Mouse (Mus musculus): ENCODE measurements around the gene Gm20388.
"Not testable (repeated sequence)": the region's sequence is repeated elsewhere in the genome, so short reads cannot be mapped to it uniquely, and the experiment has no call there.

The Gm20388 gene

DNA sequence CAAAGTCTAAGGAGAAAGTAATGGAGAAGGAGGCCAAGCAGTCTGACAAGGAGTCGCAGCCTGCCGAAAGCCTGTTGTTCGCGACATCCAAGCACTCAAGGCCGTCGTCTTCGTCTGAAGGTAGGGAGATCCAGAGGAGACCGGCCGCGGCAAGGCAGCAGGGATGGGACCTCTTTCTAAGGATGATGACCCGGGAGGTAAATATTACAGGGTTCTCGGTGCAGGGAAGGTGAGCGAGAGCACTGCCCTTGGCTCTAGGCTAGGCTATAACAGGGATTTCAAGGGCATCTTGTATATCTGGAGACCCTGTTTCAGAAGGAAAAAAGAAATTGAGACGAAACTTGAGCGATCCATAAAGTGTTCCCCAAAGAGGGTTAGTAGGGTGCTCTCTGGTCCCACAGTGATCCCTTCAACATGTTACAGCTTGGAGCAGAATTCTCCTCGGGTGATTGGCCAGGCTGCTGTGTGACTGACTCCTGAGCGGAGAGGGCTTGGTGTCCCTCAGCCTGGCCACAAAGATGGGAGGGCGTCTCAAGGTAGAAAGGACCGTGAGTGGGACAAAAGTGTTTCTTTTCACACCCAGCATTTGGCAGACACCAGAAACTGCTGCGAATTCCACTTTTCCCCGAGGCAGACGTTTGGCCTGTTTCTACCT lies 3302.6 kb downstream of the Gm20388 start:
- DNase-seq (ENCODE audit: extremely low spot score, low spot score), result no peak

DNA sequence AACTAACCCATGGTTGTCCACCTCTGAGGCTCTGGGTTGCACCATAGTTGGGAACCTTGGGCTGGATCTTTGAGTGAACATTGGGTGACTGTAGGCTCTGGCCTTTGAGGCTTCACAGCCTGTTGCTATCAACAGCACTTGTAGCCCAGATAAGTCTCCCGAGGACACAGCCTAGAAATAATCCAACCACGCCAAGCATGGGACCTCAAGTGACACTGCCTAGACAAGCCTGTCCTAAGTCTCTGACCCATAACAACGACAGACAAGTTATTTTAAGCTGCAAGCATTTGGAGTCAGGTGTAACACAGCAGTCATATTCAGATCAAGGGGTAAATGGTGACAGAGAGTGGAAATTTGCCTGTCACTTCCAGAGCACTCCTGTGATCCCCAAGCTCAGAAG lies 3304.8 kb downstream of the Gm20388 start:
- no peak for DNase-seq (ENCODE audit: extremely low spot score, low spot score)

DNA sequence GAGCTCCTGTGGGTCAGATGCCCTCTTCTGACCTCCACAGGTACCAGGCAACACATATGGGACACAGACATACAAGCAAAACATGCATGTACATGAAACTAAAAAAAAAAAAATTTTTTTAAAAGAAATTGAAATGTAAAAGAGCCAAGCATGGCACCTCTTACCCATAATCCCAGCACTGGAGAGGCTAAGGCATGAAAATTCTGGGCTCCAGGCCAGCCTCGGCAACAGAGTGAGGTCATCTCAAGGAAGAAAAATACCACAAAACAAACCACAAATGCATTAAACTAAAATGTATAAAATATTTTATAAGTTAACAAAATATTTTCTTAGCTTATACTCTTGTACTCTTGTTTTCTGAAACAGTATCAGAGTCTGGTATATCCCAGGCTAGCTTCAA lies 3310.3 kb downstream of the Gm20388 start:
- DNase-seq (ENCODE audit: extremely low spot score, low spot score), result no peak

DNA sequence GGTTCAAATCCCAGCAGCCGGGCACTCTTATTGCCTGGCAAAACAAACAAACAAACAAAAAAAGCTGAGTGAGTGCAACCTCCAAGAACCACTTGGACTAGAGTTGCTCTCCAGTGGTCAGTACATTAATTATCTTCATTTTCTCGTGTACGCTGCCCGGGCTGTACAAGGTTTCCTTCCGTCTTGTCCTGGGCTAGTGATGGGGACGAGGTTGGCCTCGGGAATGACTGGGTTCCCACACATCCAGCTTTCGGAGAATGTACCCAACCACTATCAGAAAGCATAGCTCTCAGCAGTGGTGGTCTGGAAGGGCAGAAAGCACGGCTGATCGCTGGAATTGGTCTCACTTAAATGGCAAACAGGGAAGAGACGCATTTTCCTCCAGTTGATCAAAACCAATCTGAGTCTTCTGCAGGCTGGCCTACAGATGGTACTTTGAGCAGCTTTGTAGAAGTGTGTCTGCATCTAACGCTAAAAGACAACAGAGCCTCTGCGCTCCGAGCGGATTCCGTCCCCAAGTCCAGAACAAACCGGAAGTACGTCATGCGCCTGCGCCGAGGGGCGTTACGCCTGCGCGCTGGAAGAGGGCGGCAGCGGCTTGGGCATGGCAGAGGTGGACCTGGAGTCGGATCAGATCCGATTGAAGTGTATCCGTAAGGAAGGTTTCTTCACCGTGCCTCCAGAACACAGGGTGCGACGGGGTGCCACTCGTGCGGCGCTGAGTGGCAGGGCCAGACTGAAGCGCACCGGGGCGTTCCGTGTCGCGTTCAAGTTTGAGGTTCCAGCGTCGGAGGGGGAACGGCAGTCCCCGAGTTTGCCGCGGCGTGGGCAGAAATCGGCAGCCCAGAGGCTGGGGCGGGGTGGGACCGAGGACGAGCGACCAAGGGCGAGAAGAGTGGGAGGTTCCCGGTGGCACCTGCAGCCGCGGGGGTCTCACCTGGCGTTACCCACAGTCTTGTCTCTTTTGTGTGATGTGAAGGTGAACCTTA lies 3313.9 kb downstream of the Gm20388 start, which contains the start of gene Cdk10:
Gene Cdk10, plus strand, starts transcription at position 565 of the 989 bp plus-strand sequence.
- peak; percentile 94 for DNase-seq (ENCODE audit: extremely low spot score, low spot score)

DNA sequence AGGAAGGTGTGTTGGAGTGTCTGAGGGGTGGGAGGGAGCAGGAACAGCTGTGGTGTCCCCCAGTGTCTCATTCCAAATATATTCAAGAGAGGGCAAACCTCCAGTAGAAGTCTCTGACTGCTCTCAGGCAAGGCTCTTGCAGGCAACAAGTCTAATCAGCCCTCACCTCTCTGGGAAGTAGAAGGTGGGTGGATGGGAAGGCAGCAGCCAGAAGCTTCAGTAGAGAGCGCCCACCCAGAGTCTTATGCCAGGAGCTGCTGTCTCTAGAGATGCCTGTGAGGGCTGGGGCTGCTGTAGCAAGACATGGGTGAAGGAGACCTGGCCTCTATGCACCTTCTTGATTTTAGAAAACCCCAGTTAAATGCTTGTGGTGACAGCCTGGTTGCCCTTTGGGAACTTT lies 3317.8 kb downstream of the Gm20388 start:
- DNase-seq (ENCODE audit: extremely low spot score, low spot score), result no peak

DNA sequence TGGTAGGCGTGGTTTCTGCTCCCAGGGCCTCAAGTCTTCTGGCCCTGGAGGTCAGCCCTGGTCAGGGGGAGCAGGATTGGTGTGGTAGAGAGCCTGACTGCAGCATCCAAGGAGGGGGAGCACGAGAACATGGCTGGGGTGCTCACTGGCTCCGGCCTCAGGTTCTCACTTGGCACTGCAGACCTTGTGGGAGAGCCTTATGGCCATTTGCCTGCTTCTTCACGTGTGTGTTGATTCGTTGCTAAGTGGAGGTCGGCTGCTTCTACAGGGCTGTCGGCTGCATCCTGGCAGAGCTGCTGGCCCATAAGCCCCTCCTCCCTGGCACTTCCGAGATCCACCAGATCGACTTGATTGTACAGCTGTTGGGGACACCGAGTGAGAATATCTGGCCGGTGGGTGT lies 3319.7 kb downstream of the Gm20388 start:
- not testable (repeated sequence) for DNase-seq (ENCODE audit: extremely low spot score, low spot score)

DNA sequence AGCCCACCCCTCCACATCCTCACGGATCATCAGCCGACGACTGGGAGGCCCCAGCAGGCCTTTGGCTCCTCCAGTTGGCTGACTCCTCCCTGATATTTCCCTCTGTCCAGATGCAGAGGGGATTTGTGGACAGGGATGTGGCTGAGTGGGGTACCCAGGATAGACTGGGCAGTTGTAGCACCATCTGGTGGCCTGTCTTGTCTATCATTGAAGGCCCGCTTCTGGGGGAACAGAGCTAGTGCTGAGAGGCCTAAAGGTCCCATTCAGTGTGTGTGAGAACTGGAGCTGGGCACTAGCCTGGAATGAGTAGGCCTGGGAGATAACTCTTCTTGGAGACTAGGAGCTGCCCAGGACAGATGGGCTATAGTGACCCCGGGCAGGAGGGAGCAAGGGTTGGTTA lies 3321.1 kb downstream of the Gm20388 start:
- no peak for DNase-seq (ENCODE audit: extremely low spot score, low spot score)

DNA sequence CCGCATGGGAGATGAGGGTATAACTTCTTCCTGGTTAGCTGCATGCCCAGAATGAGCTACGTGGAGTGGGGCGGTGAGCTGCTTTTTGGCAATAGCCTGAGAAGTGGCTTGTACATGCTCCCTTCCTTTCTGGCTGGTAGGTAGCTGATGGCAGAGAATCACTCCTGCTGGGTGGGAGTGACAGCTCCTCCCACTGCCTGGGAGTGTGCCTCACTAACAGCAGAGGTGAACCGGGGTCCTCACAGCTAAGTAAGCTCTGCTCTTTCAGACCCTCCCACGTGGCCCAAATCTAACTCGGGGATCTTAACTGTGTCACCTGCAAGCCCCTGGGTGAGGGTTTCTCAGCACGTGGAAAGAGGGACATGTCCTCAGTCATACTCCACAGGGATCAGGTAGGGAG lies 3321.9 kb downstream of the Gm20388 start:
- no peak for DNase-seq (ENCODE audit: extremely low spot score, low spot score)

DNA sequence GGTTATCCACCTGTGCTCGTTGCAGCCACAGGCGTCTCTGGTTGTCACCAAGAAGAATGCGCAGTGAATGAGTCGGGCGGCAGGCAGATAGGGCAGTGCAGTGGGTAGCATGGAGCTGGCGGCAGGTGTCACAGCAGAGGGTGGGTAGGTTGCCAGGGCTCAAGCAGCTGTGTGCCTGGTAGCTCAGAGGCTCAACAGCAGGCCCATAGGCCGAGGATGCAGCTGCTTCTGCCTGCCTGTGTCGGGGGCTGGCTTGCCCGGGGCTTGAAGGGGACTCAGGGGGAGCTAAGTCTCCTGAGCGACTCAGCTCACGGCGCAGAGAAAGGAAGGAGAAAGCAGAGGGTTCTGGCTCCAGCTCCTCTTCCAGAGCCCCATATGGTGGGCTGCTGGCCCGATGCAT lies 3322.7 kb downstream of the Gm20388 start:
- no peak for DNase-seq (ENCODE audit: extremely low spot score, low spot score)

DNA sequence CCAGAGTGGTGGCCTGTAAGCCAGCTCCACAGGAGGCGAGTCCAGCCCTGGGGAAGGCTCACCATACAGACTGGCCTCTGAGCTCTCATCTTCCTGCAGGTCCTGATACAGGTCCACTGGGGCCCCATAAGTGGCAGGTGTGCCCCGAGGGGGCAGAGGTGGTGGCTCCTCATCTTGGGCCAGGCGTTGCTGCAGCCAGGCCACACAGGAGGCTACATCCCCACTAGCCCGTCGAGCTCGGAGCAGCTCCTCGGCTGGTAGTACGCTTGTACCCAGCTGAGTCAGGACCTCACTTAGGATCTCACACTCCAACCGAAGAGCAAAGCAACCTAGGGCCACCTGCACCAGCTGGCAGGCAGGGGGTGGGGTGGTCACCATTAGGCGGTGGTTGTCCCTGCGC lies 3323.1 kb downstream of the Gm20388 start:
- DNase-seq (ENCODE audit: extremely low spot score, low spot score), result no peak

DNA sequence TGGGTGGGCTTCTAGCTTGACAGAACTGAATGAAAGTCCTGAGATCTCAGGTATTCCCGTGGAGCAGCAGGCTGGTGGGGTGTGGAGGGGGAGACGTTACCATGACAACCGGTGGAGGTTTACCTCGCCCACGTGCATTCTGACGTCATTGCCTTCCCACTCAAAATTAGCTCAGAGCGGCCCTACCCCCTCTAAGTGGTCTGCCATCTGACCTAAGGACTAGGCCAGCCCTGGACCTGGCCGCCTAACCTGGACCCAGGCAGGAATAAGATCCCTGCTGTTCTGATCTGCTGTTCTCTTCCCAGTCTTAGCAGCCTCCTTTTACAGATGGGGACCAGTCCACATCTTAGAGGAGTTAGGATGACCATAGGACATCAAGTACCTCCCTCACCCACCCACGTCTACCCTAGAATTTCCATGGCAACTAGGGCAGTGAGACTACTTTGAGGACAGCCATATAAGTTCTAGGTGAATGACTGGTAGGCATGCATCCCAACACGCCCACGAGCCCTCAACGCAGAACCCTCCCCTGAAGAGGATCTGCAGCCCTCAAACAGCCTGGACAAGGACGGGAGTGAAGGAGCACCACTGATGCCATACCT lies 3324.4 kb downstream of the Gm20388 start:
- no peak for DNase-seq (ENCODE audit: extremely low spot score, low spot score)

DNA sequence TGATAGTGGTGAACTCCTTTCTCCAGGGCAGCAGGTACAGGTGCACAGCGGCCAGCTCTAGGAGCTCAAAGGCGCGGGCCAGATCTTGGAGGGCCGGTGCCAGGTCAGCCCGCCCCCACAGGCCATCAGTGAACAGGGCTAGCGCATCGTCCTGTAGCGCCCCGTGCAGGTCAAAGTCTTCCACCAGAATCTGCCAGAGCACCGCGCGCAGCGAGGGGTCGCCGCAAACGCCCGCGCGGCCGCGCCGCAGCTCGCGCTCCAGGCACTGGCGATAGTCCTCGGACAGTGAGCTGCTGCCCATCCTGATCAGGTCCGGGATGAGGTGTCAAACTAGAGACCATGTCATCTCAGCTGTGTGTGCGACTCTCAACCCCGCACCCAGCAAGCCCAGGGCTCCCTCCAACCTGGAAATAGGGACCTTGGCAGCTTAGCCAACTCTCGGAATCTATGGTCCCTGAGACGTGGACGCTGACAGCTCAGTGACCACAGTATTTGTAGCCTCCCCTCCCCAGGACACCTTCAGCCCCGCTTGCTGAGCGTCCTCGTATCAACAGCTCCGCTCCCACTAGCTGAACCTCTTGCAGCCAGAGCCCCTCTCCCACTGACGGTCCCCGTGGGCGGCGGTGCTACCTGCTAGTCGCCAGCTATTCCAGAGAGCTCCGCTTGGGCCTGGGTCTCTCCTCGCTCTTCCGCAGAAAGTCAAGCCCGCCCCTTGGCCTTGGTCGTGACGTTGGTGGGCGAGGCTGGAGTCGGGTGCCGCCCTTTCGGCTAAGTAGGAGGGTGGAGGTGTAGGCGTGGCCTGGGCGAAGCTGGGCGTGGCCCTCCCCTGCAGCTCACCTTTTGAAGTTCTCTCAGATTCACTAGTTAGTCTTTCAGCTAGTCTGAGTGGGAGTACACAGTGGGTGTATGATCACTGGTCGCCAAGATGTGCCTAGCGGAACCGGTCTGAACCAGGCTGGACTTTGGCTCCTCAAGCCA lies 3325.2 kb downstream of the Gm20388 start, which contains the start of gene Spata2l:
Gene Spata2l, minus strand, starts transcription at position 714 of the 978 bp plus-strand sequence.
- peak; percentile 81 for DNase-seq (ENCODE audit: extremely low spot score, low spot score)

DNA sequence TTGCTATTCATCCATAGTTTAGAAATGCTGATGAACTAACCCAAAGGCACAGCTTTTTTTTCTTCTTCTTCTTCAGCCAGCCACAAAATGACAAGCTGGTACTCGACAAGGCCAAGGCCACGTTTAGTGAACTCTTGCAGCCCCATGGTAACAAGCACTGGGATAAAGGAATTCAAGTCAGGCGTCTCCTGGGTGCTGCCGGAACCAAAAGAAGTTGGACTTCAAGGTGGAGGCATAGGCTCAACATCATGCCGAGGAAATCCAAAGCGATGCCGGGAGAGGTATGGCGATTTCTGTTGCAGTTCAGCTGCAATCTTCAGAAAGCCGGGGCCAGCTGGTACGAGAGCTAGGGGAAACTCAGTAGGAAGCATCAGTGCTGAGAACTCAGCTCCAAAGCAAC lies 3328.8 kb downstream of the Gm20388 start:
- DNase-seq (ENCODE audit: extremely low spot score, low spot score), result no peak

DNA sequence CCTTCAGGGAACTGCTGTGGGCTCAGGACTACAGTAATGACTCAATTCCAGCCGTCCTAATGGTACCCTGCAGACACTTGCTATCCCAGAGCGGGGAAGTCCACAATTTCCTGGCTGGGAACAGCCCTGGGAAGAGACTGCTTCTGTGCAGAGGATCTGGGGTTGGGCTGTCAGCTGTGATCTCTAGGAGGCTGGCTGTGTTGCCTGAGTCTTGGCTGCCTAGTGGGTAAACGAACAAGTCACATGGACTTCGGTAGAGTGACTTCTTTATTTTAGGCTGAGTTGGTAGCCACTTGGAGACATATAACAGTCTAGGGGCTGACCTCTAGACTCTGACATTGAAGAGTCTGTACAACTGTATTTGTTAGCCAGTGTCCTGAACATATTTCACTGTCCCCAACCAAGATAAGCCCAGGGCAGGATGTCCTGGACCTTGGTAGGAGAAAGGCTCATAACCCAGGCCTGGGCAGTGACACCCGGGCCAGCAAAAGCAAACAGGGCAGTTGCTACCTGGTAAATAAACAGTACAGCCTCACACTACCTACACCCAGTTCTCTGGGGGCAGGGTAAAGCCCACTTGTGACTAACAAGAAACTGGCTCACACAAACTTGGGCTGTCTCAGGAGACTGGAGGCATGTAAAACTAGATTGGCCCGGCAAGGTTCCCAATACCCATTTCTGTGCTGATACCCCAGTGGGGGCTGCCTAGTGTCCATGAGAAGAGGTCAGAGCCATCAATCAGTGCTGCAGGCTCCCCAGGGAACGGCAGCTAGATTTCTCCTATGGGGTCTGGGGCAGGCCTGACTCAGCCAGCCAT lies 3331.7 kb downstream of the Gm20388 start:
- DNase-seq (ENCODE audit: extremely low spot score, low spot score), result no peak

DNA sequence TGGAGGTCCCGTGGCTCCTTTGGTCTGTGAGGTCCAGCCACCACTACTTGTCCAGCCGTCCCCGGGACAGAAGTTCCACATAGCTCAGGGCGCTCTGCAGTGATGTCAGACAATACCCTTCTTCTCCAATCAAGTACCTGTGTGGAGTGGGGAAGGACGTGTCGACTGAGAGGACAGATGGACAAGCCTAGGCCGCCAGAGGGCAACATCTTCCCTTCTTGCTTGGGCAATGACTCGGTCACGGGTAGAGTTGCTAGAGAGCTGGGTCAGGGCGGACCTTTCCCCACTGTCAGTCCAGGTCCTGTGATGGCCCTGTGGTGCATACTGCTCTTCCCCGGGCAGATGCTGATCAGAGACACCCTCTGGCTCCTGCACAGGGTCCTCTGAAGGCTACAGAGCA lies 3332.4 kb downstream of the Gm20388 start:
- no peak for DNase-seq (ENCODE audit: extremely low spot score, low spot score)

DNA sequence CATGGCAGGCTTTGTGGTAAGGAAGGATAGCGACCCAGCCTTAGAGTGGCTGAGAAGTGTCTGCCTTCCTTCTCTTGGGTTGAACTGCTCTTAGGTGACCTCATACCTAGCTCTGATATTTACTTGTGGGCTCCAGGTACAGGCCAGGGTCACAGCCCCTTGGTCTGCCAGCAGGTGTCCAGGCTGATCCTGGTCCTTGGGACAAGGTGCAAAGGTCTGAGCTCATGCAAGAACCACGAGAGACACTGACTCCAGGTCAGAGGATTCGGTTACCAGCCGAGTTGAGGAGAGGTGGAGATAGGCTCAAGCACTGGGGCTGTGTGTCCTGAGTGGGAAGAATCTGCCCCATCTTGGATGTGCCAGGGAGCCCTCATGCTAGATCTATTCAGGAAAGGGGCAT lies 3333.7 kb downstream of the Gm20388 start:
- no peak for DNase-seq (ENCODE audit: extremely low spot score, low spot score)

DNA sequence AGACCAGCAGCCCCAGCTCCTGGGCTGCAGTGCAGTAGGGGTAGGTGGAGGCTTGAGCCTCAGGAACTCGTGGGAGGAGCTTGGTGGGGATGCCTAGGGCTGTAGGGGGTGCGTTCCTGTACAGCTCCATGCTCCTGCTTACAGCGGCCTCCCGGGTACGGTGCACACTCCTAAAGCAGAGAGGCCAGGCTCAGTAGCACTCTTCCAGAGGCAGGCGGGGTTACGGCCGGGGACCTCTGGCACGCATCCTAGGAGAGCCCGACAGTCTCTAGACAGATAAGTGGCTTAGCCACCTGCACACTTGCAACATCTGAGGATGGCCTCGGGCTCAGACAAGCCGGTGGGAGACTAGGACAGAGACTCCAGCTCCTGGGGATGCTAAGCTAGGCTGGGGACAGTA lies 3334.9 kb downstream of the Gm20388 start:
- no peak for DNase-seq (ENCODE audit: extremely low spot score, low spot score)

DNA sequence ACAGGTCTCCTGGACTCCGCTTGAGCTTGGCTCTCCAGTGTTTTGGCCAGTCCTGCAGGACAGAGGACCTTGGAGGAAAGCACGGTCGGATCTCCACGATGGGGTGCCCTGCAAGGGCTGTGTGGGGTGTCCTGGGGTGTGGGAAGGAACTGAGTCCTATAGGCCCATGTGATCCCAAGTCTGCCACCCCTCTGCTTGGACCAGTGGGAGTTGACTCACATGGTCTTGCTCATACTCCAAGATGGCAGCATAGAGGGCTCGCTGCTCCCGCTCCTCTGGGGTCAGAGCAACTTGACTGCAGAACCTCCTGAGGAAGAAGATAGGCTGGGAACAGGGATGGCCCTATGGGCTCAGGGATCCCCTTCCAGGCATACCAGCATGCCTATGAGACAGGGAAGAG lies 3337.1 kb downstream of the Gm20388 start:
- DNase-seq (ENCODE audit: extremely low spot score, low spot score), result no peak

DNA sequence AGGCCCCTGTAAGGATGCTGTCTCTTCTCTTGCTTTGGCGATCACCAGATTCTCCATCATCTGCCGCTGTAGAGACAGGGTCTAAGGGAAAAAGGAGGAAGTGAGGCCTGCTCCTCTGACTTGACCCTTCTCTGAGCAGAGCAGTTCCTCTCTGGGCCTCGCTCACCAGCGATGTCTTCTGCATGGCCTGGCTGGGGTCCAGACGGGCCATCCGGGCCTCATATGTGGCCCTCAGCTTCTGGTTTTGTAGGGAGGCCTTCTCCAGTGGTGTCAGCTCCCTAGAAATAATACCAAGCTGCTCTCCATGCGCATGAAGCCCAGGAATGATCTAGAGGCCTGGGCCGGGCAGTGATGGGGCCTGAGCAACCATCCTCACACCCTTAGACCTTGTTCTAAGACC lies 3338.0 kb downstream of the Gm20388 start:
- no peak for DNase-seq (ENCODE audit: extremely low spot score, low spot score)

DNA sequence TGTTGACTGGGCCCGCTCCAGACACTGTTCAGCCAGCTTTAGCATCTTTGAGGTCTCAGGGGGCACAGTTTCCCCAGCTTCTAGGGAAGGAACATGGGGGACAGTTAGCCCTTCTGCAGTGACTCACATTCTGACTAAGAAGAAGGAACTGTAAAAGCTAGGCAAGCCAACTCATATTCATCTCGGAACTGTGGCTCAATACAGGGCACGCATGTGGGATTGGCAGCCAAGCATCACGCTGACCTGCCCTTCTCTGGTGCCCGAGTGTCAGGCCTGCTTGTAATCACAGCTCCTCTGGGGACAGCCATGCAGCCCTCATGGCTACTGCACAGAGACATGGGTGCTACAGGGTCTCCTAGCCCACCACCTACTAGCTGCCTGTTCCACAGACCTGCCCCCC lies 3340.3 kb downstream of the Gm20388 start:
- DNase-seq (ENCODE audit: extremely low spot score, low spot score), result no peak
